Mouse (Mus musculus): ENCODE measurements around the gene H2afz. TPM values are rescaled to one million over a fixed set of nuclear protein-coding genes. Genes with fewer than 3 reads are reported as not detected.
"Not testable (repeated sequence)": the region's sequence is repeated elsewhere in the genome, so short reads cannot be mapped to it uniquely, and the experiment has no call there.

Gene H2afz
- total and polyA plus RNA-seq, 2 experiments from 2014 or later = 327 to 609 TPM

GRCm38 (mm10) chr3:137913093-137913492 is 48.8 kb downstream of the H2afz start:
- DNase-seq (ENCODE audit: low spot score) (no peak), ATAC-seq (ENCODE audit: low FRiP score) (no peak)
- H3K4me1 ChIP-seq (ENCODE audit: insufficient read depth, low read length) = peaks cover 4% of the 10 kb centered on the region; the same call in 1 of the 2 replicates
- peaks cover 6% of the 10 kb centered on the region; the same call in 1 of the 2 replicates for H3K36me3 ChIP-seq (ENCODE audit: insufficient read depth, low read length)
- no peaks in the 10 kb centered on the region for H3K9me3 ChIP-seq (ENCODE audit: low read length)
- H3K4me2 ChIP-seq (ENCODE audit: low read depth, low read length, poor library complexity, severe bottlenecking) = no peak overlapping the region
- H3K27ac ChIP-seq (ENCODE audit: low read depth, low read length) = no peak overlapping the region
- no peaks in the 10 kb centered on the region for H3K27me3 ChIP-seq (ENCODE audit: insufficient read depth, low read length)
- no peak for TF ChIP-seq CTCF (IDR thresholded peaks at IDR 0.05)
- H3K9ac ChIP-seq (replicated peaks; ENCODE audit: low read length, poor library complexity, severe bottlenecking) = no peak overlapping the region
- no peak overlapping the region for H3K4me3 ChIP-seq (ENCODE audit: low read depth, low read length)
- WGBS = 74% methylated on average over 2 of the region's 2 CpGs

DNA sequence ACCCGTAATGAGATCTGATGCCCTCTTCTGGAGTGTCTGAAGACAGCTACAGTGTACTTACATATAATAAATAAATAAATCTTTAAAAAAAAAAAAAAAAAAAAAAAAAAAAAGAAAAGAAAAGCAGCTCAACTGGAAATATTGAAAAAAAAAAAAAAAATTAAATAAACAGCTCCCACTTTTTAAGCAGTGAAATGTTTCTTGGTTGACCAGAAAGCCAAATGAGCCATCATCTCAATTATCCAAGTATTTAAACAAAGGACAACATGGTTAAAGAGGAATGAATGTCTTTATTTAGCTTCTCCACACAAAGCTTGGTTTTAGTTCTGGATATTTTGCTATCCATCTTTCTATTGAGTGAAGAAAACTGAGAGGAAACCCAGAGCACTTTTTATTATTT is 50.3 kb downstream of the H2afz start:
- H3K9me3 ChIP-seq (ENCODE audit: low read length); H3K27me3 ChIP-seq (ENCODE audit: insufficient read depth, low read length); H3K4me3 ChIP-seq (ENCODE audit: low read depth, low read length); H3K27ac ChIP-seq (ENCODE audit: low read depth, low read length); DNase-seq (ENCODE audit: low spot score); H3K4me1 ChIP-seq (ENCODE audit: insufficient read depth, low read length); ATAC-seq (ENCODE audit: low FRiP score); H3K36me3 ChIP-seq (ENCODE audit: insufficient read depth, low read length); H3K9ac ChIP-seq (replicated peaks; ENCODE audit: low read length, poor library complexity, severe bottlenecking); H3K4me2 ChIP-seq (ENCODE audit: low read depth, low read length, poor library complexity, severe bottlenecking): not testable (repeated sequence)
- WGBS = no CpG with 5 or more reads among the region's 1 CpGs

Other genes with a start within 250 kb of the H2afz start
- gene Ddit4l, start 242.9 kb upstream of the H2afz start, total RNA-seq (2014; rRNA removed) = 1.3 and 3.5 TPM in 2 replicates
- 3.8 and 4.0 TPM in 2 replicates for gene Ddit4l, start 242.9 kb upstream of the H2afz start, polyA plus RNA-seq (2015; fragmentation: Nextera tagmentation; extraction: Ambion mirVana)
- gene Gm21962, start 193.0 kb upstream of the H2afz start, total RNA-seq (2014; rRNA removed) = not detected in 2 replicates
- not detected in 2 replicates for gene Gm21962, start 193.0 kb upstream of the H2afz start, polyA plus RNA-seq (2015; fragmentation: Nextera tagmentation; extraction: Ambion mirVana)
- 23.1 and 24.3 TPM in 2 replicates for gene Dnajb14, start 3.2 kb downstream of the H2afz start, total RNA-seq (2014; rRNA removed)
- 16.9 and 17.2 TPM in 2 replicates for gene Dnajb14, start 3.2 kb downstream of the H2afz start, polyA plus RNA-seq (2015; fragmentation: Nextera tagmentation; extraction: Ambion mirVana)
- gene Lamtor3, start 54.0 kb downstream of the H2afz start, total RNA-seq (2014; rRNA removed) = 87.1 and 97.7 TPM in 2 replicates
- 113 and 122 TPM in 2 replicates for gene Lamtor3, start 54.0 kb downstream of the H2afz start, polyA plus RNA-seq (2015; fragmentation: Nextera tagmentation; extraction: Ambion mirVana)
- 2.3 and 4.0 TPM in 2 replicates for gene Dapp1, start 117.1 kb downstream of the H2afz start, total RNA-seq (2014; rRNA removed)
- gene Dapp1, start 117.1 kb downstream of the H2afz start, polyA plus RNA-seq (2015; fragmentation: Nextera tagmentation; extraction: Ambion mirVana) = 1.3 and 1.9 TPM in 2 replicates
- 0.11 and 0.24 TPM in 2 replicates for gene 1110002E22Rik, start 200.6 kb downstream of the H2afz start, total RNA-seq (2014; rRNA removed)
- gene 1110002E22Rik, start 200.6 kb downstream of the H2afz start, polyA plus RNA-seq (2015; fragmentation: Nextera tagmentation; extraction: Ambion mirVana) = 0.04 and 0.05 TPM in 2 replicates
- gene Gm5105, start 202.9 kb downstream of the H2afz start, total RNA-seq (2014; rRNA removed) = not detected in 2 replicates
- gene Gm5105, start 202.9 kb downstream of the H2afz start, polyA plus RNA-seq (2015; fragmentation: Nextera tagmentation; extraction: Ambion mirVana) = 0.11 and 0.12 TPM in 2 replicates